Mouse (Mus musculus) cerebral cortex, adult 2 months (tissue): ENCODE data around the gene Ppil6.

ENCODE experiments used
- WGBS: fragments of 180-500 bp; shearing (Covaris S2); methylation state at CpG from one replicate; pipeline ENCODE4 v1.1.7; 2018; 5-methylcytosine and 5-hydroxymethylcytosine counted together

The Ppil6 gene

GRCm38 (mm10) chr10:41479961-41480360 is 10.3 kb upstream of the Ppil6 start:
- 86% methylated on average over 3 of the region's 3 CpGs for WGBS

GRCm38 (mm10) chr10:41480938-41481880 is 9.0 kb upstream of the Ppil6 start:
- whole genome bisulfite sequencing: 80% methylated on average over 33 of the region's 33 CpGs

GRCm38 (mm10) chr10:41482446-41482845 is 7.8 kb upstream of the Ppil6 start:
- WGBS: 75% methylated on average over 7 of the region's 7 CpGs

- WGBS: 96% methylated on average over 16 of the region's 16 CpGs
Measured at GRCm38 (mm10) chr10:41485778-41486177, 4.5 kb upstream of the Ppil6 start.

GRCm38 (mm10) chr10:41486506-41487170 is 3.6 kb upstream of the Ppil6 start:
- WGBS: 75% methylated on average over 14 of the region's 14 CpGs

GRCm38 (mm10) chr10:41488877-41489276 is 1.4 kb upstream of the Ppil6 start:
- 50% methylated on average over 7 of the region's 7 CpGs for WGBS

GRCm38 (mm10) chr10:41489294-41489693 is 945 bp upstream of the Ppil6 start:
- WGBS: 43% methylated on average over 8 of the region's 8 CpGs

GRCm38 (mm10) chr10:41490518-41490873 is 257 bp downstream of the Ppil6 start:
- 1% methylated on average over 29 of the region's 29 CpGs for WGBS

- 13% methylated on average over 4 of the region's 4 CpGs for WGBS
Measured at GRCm38 (mm10) chr10:41491111-41491510, 872 bp downstream of the Ppil6 start.

- 56% methylated on average over 4 of the region's 4 CpGs for WGBS
Measured at GRCm38 (mm10) chr10:41500941-41501340, 10.7 kb downstream of the Ppil6 start.

- 64% methylated on average over 1 of the region's 1 CpGs for WGBS
Measured at GRCm38 (mm10) chr10:41504996-41505395, 14.8 kb downstream of the Ppil6 start.

GRCm38 (mm10) chr10:41505446-41505845 is 15.2 kb downstream of the Ppil6 start:
- WGBS: 20% methylated on average over 3 of the region's 3 CpGs

- WGBS: 65% methylated on average over 2 of the region's 2 CpGs
Measured at GRCm38 (mm10) chr10:41509160-41509559, 18.9 kb downstream of the Ppil6 start.

- WGBS: 82% methylated on average over 4 of the region's 4 CpGs
Measured at GRCm38 (mm10) chr10:41514301-41514700, 24.1 kb downstream of the Ppil6 start.

- WGBS: under 1% methylated on average over 23 of the region's 23 CpGs
Measured at GRCm38 (mm10) chr10:41518508-41518980, 28.3 kb downstream of the Ppil6 start.

- under 1% methylated on average over 69 of the region's 69 CpGs for WGBS
Measured at GRCm38 (mm10) chr10:41518981-41519618, 28.9 kb downstream of the Ppil6 start, which contains the start of gene Cd164. Gene Cd164, plus strand, starts transcription at chr10:41519414.

- under 1% methylated on average over 65 of the region's 65 CpGs for WGBS
Measured at GRCm38 (mm10) chr10:41519640-41520409, 29.6 kb downstream of the Ppil6 start.

- WGBS: 7% methylated on average over 5 of the region's 5 CpGs
Measured at GRCm38 (mm10) chr10:41520410-41520673, 30.1 kb downstream of the Ppil6 start.

GRCm38 (mm10) chr10:41523386-41523785 is 33.1 kb downstream of the Ppil6 start:
- WGBS: 82% methylated on average over 3 of the region's 3 CpGs

GRCm38 (mm10) chr10:41525696-41526095 is 35.5 kb downstream of the Ppil6 start:
- 53% methylated on average over 1 of the region's 1 CpGs for WGBS

GRCm38 (mm10) chr10:41529972-41530371 is 39.7 kb downstream of the Ppil6 start:
- WGBS: 83% methylated on average over 5 of the region's 5 CpGs

GRCm38 (mm10) chr10:41535991-41536390 is 45.8 kb downstream of the Ppil6 start:
- 86% methylated on average over 2 of the region's 2 CpGs for WGBS
